Mouse (Mus musculus) heart, embryonic 11.5 days (tissue): Measurements from ENCODE around the gene Negr1. TPM values are rescaled to one million over a fixed set of nuclear protein-coding genes. Genes with fewer than 3 reads are reported as not detected.
"Not testable (repeated sequence)": the region's sequence is repeated elsewhere in the genome, so short reads cannot be mapped to it uniquely, and the experiment has no call there.

Experiments used
- ATAC-seq: fragments of 200-750 bp; cut with Nextera tagmentation; replicated peaks from 2 replicates; pipeline ENCODE4 v1.8.0; 2017; ENCODE audit warnings: moderate library complexity; ENCODE audit not compliant: insufficient number of reproducible peaks, low FRiP score, low TSS enrichment
- H3K27ac ChIP-seq: fragments of 300-500 bp; sonication (generic); 2 replicates; pipeline ENCODE4 v1.5.1; 2014; ENCODE audit warnings: mild to moderate bottlenecking, low read depth, low read length
- H3K27me3 ChIP-seq: fragments of 300-500 bp; sonication (generic); 2 replicates; pipeline ENCODE4 v1.6.1; 2014; ENCODE audit warnings: mild to moderate bottlenecking, low read length, mixed read lengths; ENCODE audit not compliant: control insufficient read depth, insufficient read depth
- H3K36me3 ChIP-seq: fragments of 300-500 bp; sonication (generic); 2 replicates; pipeline ENCODE4 v1.6.1; 2014; ENCODE audit warnings: mild to moderate bottlenecking, low read length, moderate library complexity, mixed read lengths; ENCODE audit not compliant: control insufficient read depth, insufficient read depth
- H3K4me1 ChIP-seq: fragments of 300-500 bp; sonication (generic); 2 replicates; pipeline ENCODE4 v1.6.1; 2014; ENCODE audit warnings: low read length; ENCODE audit not compliant: control insufficient read depth, insufficient read depth
- H3K4me2 ChIP-seq: fragments of 300-500 bp; sonication (generic); 2 replicates; pipeline ENCODE4 v1.6.1; 2014; ENCODE audit warnings: mild to moderate bottlenecking, moderate library complexity
- H3K4me3 ChIP-seq: fragments of 300-500 bp; sonication (generic); 2 replicates; pipeline ENCODE4 v1.5.1; 2014; ENCODE audit warnings: low read depth, low read length
- H3K9ac ChIP-seq: fragments of 300-500 bp; sonication (generic); 2 replicates; pipeline ENCODE4 v1.6.1; 2014; ENCODE audit warnings: mild to moderate bottlenecking, low read depth, low read length, moderate library complexity
- H3K9me3 ChIP-seq: fragments of 300-500 bp; sonication (generic); replicated peaks from 2 replicates; pipeline ENCODE4 v1.6.1; 2016; ENCODE audit warnings: low read length; ENCODE audit not compliant: control insufficient read depth
- WGBS: fragments of 180-500 bp; shearing (Covaris S2); extraction: QIAGEN DNeasy Blood & Tissue Kit; methylation state at CpG from one replicate; pipeline ENCODE4 v1.1.7; 2014; ENCODE audit not compliant: insufficient replicate concordance; 5-methylcytosine and 5-hydroxymethylcytosine counted together
- polyA plus RNA-seq: library from polyadenylated mRNA; unstranded; fragments of >200 nt; fragmentation: Nextera tagmentation; extraction: Ambion mirVana; gene quantifications from 2 replicates; pipeline ENCODE4 v1.2.1, GENCODE M21; 2014

The Negr1 gene
- polyA plus RNA-seq, 1 experiment from 2014 or later = 2.6 TPM

GRCm38 (mm10) chr3:157044565-157044964 lies 483.0 kb downstream of the Negr1 start:
- H3K27ac ChIP-seq = no peak overlapping the region
- no peak overlapping the region for H3K9ac ChIP-seq
- 75% methylated on average over 2 of the region's 2 CpGs for WGBS
- H3K4me2 ChIP-seq = no peak overlapping the region
- no peaks in the 10 kb centered on the region for H3K36me3 ChIP-seq
- no peaks in the 10 kb centered on the region for H3K27me3 ChIP-seq
- no peak for ATAC-seq
- H3K9me3 ChIP-seq = no peaks in the 10 kb centered on the region
- H3K4me1 ChIP-seq = no peaks in the 10 kb centered on the region
- H3K4me3 ChIP-seq = no peak overlapping the region

- H3K9ac ChIP-seq, H3K4me3 ChIP-seq, ATAC-seq, H3K4me1 ChIP-seq, H3K36me3 ChIP-seq, H3K4me2 ChIP-seq, H3K27me3 ChIP-seq, H3K27ac ChIP-seq, H3K9me3 ChIP-seq: not testable (repeated sequence)
- 59% methylated on average over 2 of the region's 2 CpGs for WGBS
Observed at GRCm38 (mm10) chr3:157064438-157064837, 502.8 kb downstream of the Negr1 start.

- H3K9me3 ChIP-seq = no peaks in the 10 kb centered on the region
- H3K9ac ChIP-seq = no peak overlapping the region
- H3K4me2 ChIP-seq = no peak overlapping the region
- H3K27ac ChIP-seq = no peak overlapping the region
- no peak overlapping the region for H3K4me3 ChIP-seq
- no peaks in the 10 kb centered on the region for H3K36me3 ChIP-seq
- no peaks in the 10 kb centered on the region for H3K27me3 ChIP-seq
- ATAC-seq = peak; percentile 39; the same call in 1 of the 2 replicates
- H3K4me1 ChIP-seq = no peaks in the 10 kb centered on the region
Observed at GRCm38 (mm10) chr3:157066331-157066730, 504.7 kb downstream of the Negr1 start.

- H3K27me3 ChIP-seq = no peaks in the 10 kb centered on the region
- H3K4me1 ChIP-seq = peaks cover 4% of the 10 kb centered on the region; the same call in 1 of the 2 replicates
- H3K9me3 ChIP-seq = no peaks in the 10 kb centered on the region
- no peak overlapping the region for H3K4me2 ChIP-seq
- H3K9ac ChIP-seq = no peak overlapping the region
- 0 out of 2 replicates have a peak, but pooled peaks have one; percentile 22 for ATAC-seq
- peak overlapping the region; percentile 72 for H3K27ac ChIP-seq
- H3K36me3 ChIP-seq = no peaks in the 10 kb centered on the region
- 54% methylated on average over 2 of the region's 2 CpGs for WGBS
- no peak overlapping the region for H3K4me3 ChIP-seq
Observed at GRCm38 (mm10) chr3:157079250-157079965, 517.8 kb downstream of the Negr1 start.

- H3K9ac ChIP-seq = no peak overlapping the region
- 53% methylated on average over 1 of the region's 1 CpGs for WGBS
- H3K9me3 ChIP-seq = no peaks in the 10 kb centered on the region
- peaks cover 4% of the 10 kb centered on the region; the same call in 1 of the 2 replicates for H3K4me1 ChIP-seq
- no peak for ATAC-seq
- H3K27ac ChIP-seq = peak overlapping the region; percentile 72
- no peaks in the 10 kb centered on the region for H3K27me3 ChIP-seq
- no peak overlapping the region for H3K4me3 ChIP-seq
- H3K36me3 ChIP-seq = no peaks in the 10 kb centered on the region
- no peak overlapping the region for H3K4me2 ChIP-seq
Observed at GRCm38 (mm10) chr3:157079966-157080306, 518.3 kb downstream of the Negr1 start.

DNA sequence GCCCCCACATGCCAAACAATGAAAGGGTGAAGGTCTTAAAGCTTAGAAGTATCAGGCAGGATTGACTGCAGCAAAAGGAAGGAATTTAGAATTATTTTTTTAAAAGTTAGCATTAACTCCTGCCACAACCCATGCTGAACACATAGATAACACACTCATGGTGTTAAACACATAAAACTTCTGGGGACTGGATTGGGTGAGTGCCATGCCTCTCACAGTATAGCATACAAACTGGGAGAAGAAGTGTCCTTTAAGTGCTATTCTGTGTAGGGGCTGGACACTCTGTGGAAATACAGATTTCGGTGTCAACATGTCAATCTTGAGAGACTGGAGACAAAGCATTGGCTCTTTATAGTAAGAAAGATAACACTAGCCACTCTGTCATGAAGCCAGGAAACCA lies 519.0 kb downstream of the Negr1 start:
- Histone ChIP-seq H3K27me3 (no peaks in the 10 kb centered on the region), H3K4me3 (no peak overlapping the region), H3K36me3 (no peaks in the 10 kb centered on the region), H3K9ac (no peak overlapping the region), H3K9me3 (no peaks in the 10 kb centered on the region), H3K4me1 (peaks cover 4% of the 10 kb centered on the region; the same call in 1 of the 2 replicates), H3K4me2 (no peak overlapping the region), H3K27ac (peak overlapping the region; percentile 57; the same call in 1 of the 2 replicates)
- ATAC-seq = no peak
- 65% methylated on average over 1 of the region's 1 CpGs for WGBS

GRCm38 (mm10) chr3:157082808-157083784 lies 521.5 kb downstream of the Negr1 start:
- WGBS = 83% methylated on average over 8 of the region's 8 CpGs
- Histone ChIP-seq H3K9ac (no peak overlapping the region), H3K27me3 (no peaks in the 10 kb centered on the region)

GRCm38 (mm10) chr3:157085180-157085579 lies 523.6 kb downstream of the Negr1 start:
- Histone ChIP-seq H3K4me1 (peaks cover 4% of the 10 kb centered on the region; the same call in 1 of the 2 replicates), H3K27ac (no peak overlapping the region), H3K27me3 (no peaks in the 10 kb centered on the region), H3K4me3 (no peak overlapping the region), H3K9ac (no peak overlapping the region), H3K4me2 (no peak overlapping the region), H3K36me3 (no peaks in the 10 kb centered on the region), H3K9me3 (no peaks in the 10 kb centered on the region)
- ATAC-seq = no peak
- 68% methylated on average over 1 of the region's 1 CpGs for WGBS

More at GRCm38 (mm10) chr3:157082808-157083784, 521.5 kb downstream of the Negr1 start:
- Histone ChIP-seq H3K36me3 (no peaks in the 10 kb centered on the region), H3K9me3 (no peaks in the 10 kb centered on the region), H3K4me2 (no peak overlapping the region), H3K4me1 (peaks cover 4% of the 10 kb centered on the region; the same call in 1 of the 2 replicates), H3K4me3 (no peak overlapping the region), H3K27ac (no peak overlapping the region)
- no peak for ATAC-seq
